Mouse (Mus musculus): Measurements from ENCODE around the gene Cdc42ep1. TPM values are rescaled to one million over a fixed set of nuclear protein-coding genes. Genes with fewer than 3 reads are reported as not detected.
"Not testable (repeated sequence)": the region's sequence is repeated elsewhere in the genome, so short reads cannot be mapped to it uniquely, and the experiment has no call there.

The Cdc42ep1 gene
- total RNA-seq, 2 experiments from 2014 or later = 34.1 to 41.0 TPM

DNA sequence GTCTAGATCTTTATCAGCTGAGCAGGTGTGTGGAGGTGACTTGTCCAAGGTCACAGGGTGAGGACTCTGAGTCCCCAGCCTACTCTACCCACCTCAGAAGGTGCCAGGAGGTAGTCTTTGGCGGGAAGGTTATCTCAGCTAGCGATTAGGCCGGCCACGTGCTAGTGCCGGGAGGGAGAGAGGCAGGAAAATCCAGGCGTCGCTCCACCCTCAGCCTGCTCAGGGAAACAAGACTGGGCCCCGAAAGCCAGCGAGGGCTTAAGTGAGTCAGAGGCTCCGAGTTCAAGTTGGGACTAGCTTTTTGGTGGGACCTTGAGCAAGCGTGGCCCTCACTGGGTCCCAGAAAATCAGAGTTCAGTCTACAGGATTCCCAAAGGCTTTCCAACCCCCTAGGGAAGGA is 2.9 kb downstream of the Cdc42ep1 start:
- no peak for DNase-seq (ENCODE audit: low spot score)
- intact Hi-C loops (cut with DNase I) = no loop called here

DNA sequence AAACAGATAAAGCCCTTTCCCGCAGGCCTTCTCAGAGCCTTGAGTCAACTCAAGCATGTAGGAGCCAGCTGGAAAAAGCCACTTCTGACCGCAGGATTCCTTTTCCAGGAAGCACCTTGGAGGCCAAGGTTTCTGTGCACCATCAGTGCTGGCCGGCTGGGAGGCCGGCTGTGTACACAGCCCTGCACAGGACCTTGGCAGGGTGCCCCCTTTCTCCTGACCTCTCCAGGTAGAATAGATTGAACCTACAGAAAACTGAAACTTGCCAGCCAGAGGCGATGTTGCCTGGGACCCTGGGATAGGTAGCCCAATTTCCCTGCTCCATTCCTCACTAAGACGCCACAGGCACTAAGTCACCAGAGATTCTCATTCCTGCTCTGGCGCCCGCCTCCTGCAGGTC is 3.4 kb downstream of the Cdc42ep1 start:
- intact Hi-C loops (cut with DNase I) = no loop called here
- no peak for DNase-seq (ENCODE audit: low spot score)

GRCm38 (mm10) chr15:78846352-78846751 is 3.9 kb downstream of the Cdc42ep1 start:
- intact Hi-C loops (cut with DNase I) = no loop called here
- DNase-seq (ENCODE audit: low spot score) = no peak

DNA sequence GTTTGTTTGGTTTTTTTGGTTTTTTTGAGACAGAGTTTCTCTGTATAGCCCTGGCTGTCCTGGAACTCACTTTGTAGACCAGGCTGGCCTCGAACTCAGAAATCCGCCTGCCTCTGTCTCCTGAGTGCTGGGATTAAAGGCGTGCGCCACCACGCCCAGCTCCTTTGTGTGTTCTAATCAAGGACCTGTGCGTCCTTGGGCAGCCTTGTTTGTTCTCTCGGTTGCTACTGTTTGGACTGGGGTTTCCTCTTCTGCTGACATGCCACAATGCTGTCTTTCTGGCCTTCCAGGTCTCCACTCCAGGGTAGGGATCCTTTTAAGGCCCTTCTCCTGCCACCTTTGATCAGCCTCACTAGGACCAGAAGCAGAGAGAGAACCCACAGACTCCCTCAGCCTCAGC is 4.4 kb downstream of the Cdc42ep1 start:
- intact Hi-C loops (cut with DNase I); DNase-seq (ENCODE audit: low spot score): not testable (repeated sequence)

GRCm38 (mm10) chr15:78848467-78848866 is 6.0 kb downstream of the Cdc42ep1 start:
- intact Hi-C loops (cut with DNase I) = loop anchor here (1.0 kb wide), 1 partner anchor 21 kb away; no protein-coding TSS in a partner anchor
- DNase-seq (ENCODE audit: low spot score) = no peak

- intact Hi-C loops (cut with DNase I) = no loop called here
Observed at GRCm38 (mm10) chr15:78849485-78849884, 7.1 kb downstream of the Cdc42ep1 start.

DNA sequence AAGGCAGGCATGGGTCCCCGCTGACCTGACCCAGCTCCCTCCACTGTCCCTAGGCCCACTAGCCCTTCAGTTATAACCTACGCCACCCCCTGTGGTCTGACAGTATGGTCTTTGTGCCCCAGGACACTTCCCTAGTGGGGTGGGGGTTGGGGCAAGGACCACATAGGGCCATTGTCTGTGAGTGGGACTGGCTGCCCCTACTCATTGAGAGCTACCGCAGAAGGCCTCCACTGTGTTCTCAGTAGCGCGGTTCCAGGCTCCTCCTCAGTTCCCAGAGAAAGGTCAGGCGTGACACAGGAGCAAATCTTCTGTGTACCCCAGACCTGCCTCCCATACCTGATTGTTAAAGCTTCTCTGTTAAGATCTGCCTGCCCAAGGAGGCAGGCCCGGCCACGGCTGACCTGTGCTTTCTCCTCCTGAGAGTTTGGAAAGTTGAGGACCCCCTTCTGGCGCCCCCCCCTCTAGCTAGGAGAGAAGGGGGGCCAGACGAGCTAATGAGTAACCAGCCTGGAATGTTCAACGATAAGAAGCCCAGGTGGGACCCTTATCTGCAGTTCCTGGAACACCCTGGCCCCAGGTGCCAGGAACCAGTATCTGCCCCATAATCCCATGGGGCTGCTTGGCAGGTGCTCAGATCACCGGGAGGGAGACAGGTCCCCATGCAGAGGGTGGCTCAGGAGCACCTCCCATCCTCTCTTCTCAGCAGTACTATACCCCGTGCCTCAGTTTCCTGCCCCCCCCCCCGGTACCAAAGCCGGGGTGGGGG is 7.8 kb downstream of the Cdc42ep1 start:
- DNase-seq (ENCODE audit: low spot score) = no peak
- intact Hi-C loops (cut with DNase I) = loop anchor here (5.0 kb wide), 1 partner anchor 38 kb away; no protein-coding TSS in a partner anchor

More at GRCm38 (mm10) chr15:78849485-78849884, 7.1 kb downstream of the Cdc42ep1 start:
- no peak for DNase-seq (ENCODE audit: low spot score)

GRCm38 (mm10) chr15:78850944-78851343 is 8.5 kb downstream of the Cdc42ep1 start:
- intact Hi-C loops (cut with DNase I) = loop anchor here (1.0 to 5.0 kb wide), 2 partner anchors 25 to 39 kb away; no protein-coding TSS in a partner anchor

GRCm38 (mm10) chr15:78851505-78852153 is 9.2 kb downstream of the Cdc42ep1 start:
- DNase-seq (ENCODE audit: low spot score) = peak; percentile 81
- intact Hi-C loops (cut with DNase I) = loop anchor here (1.0 to 5.0 kb wide), 2 partner anchors 25 to 39 kb away; no protein-coding TSS in a partner anchor

More at GRCm38 (mm10) chr15:78850944-78851343, 8.5 kb downstream of the Cdc42ep1 start:
- DNase-seq (ENCODE audit: low spot score) = no peak

- intact Hi-C loops (cut with DNase I) = loop anchor here (2.0 kb wide), 1 partner anchor 13 kb away; no protein-coding TSS in a partner anchor
- no peak for DNase-seq (ENCODE audit: low spot score)
Observed at GRCm38 (mm10) chr15:78855303-78855965, 13.0 kb downstream of the Cdc42ep1 start, which contains the start of gene Lgals2. Gene Lgals2 (minus strand): TSS chr15:78855529.

- DNase-seq (ENCODE audit: low spot score) = no peak
- intact Hi-C loops (cut with DNase I) = no loop called here
Observed at GRCm38 (mm10) chr15:78857009-78857408, 14.6 kb downstream of the Cdc42ep1 start.

GRCm38 (mm10) chr15:78859311-78859710 is 16.9 kb downstream of the Cdc42ep1 start:
- intact Hi-C loops (cut with DNase I) = no loop called here
- no peak for DNase-seq (ENCODE audit: low spot score)

GRCm38 (mm10) chr15:78859714-78860113 is 17.3 kb downstream of the Cdc42ep1 start:
- no peak for DNase-seq (ENCODE audit: low spot score)
- intact Hi-C loops (cut with DNase I) = no loop called here

GRCm38 (mm10) chr15:78862280-78862679 is 19.9 kb downstream of the Cdc42ep1 start:
- DNase-seq (ENCODE audit: low spot score) = no peak
- intact Hi-C loops (cut with DNase I) = no loop called here

- DNase-seq (ENCODE audit: low spot score) = no peak
- intact Hi-C loops (cut with DNase I) = no loop called here
Observed at GRCm38 (mm10) chr15:78863154-78863553, 20.7 kb downstream of the Cdc42ep1 start.

- intact Hi-C loops (cut with DNase I) = no loop called here
Observed at GRCm38 (mm10) chr15:78863852-78864253, 21.4 kb downstream of the Cdc42ep1 start.

DNA sequence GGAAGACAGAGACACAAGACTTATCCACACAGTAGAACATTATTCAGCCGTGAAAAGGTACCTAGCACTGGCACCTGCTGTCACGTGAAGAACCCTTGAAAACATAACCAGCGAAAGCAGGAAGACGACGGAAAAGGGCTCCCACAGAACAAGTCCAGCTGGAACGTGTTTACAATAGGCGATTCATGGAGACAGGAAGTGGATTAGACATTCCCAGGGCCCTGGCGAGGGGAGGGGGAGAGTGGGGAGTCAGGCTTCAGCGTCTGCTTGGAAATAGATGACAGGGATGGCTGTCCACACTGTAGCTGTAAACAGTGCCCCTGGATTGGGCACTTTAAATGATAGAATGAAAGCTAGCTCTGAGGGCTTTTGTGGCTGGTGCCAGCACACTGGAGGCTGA is 26.0 kb downstream of the Cdc42ep1 start:
- DNase-seq (ENCODE audit: low spot score) = no peak
- intact Hi-C loops (cut with DNase I) = loop anchor here (2.0 kb wide), 1 partner anchor 14 kb away; the partner anchor contains the start of gene Lgals2

More at GRCm38 (mm10) chr15:78863852-78864253, 21.4 kb downstream of the Cdc42ep1 start:
- DNase-seq (ENCODE audit: low spot score) = no peak

DNA sequence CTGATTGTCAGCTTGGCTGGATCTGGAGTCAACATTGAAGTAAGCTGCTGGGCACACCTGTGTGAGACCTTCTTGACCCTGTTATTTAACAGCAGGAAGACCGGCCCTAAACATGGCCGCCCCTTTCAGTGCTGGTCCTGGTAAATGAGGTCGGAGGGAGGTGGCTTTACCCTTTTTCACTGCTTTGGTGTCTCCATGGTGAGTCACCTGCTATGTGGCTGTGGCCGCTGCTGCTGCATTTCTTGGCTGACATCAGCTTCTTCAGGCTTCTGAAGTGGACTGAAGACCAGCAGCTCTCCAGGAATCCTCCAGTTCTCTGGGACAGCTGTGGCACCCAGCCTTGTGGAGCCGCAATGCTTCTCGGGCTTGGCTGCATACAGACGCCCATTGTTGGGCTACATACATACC is 26.4 kb downstream of the Cdc42ep1 start:
- intact Hi-C loops (cut with DNase I) = loop anchor here (1.0 to 2.0 kb wide), 2 partner anchors 14 to 43 kb away; partner anchors contain the start of gene Lgals2
- DNase-seq (ENCODE audit: low spot score) = no peak

DNA sequence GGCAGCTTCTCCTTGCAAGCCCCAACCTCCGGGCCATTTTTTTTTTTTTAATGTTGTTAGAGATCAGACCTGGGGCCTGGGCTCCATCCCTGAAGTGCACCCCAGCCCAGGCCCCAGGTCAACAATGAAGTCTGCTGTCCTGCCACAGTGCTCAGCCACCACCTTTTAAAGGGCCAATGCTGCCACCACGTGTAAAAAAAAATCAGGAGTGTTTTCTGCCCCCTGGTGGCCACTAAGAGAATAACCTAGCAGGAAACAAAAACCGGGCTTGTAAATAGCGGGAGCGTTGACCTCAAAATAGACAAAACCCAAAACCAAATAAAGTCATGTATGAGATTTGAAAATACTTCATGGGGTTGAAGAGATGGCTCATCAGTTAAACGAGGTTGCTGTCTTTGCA is 27.4 kb downstream of the Cdc42ep1 start:
- no peak for DNase-seq (ENCODE audit: low spot score)
- intact Hi-C loops (cut with DNase I) = loop anchor here (1.0 to 5.0 kb wide), 3 partner anchors 15 to 247 kb away; partner anchors contain the start of gene Lgals2

All from heart, postnatal 25 days (tissue).